Mouse (Mus musculus): Measurements from ENCODE around the gene Gm3573.
"Not testable (repeated sequence)": the region's sequence is repeated elsewhere in the genome, so short reads cannot be mapped to it uniquely, and the experiment has no call there.

Gene Gm3573

GRCm38 (mm10) chr14:42190691-42191090 lies at the start of gene Gm3573:
Gm3573 (minus strand) TSS chr14:42190791.
- not testable (repeated sequence) for DNase-seq (ENCODE audit: low spot score)

- peak; percentile 1 for DNase-seq (ENCODE audit: low spot score)
Observed at GRCm38 (mm10) chr14:42216766-42217537, 26.4 kb upstream of the Gm3573 start.

- not testable (repeated sequence) for DNase-seq (ENCODE audit: low spot score)
Observed at GRCm38 (mm10) chr14:42183936-42184335, 6.7 kb downstream of the Gm3573 start.

GRCm38 (mm10) chr14:42162522-42162921 lies 28.1 kb downstream of the Gm3573 start, which contains the start of gene Gm17027:
Gm17027 (minus strand) TSS chr14:42162622.
- not testable (repeated sequence) for DNase-seq (ENCODE audit: low spot score)
